Mouse (Mus musculus) ES-Bruce4 (cell line): ENCODE data around the gene Slc35f6. TPM values are rescaled to one million over a fixed set of nuclear protein-coding genes. Genes with fewer than 3 reads are reported as not detected.

Experiments used
- H3K27ac ChIP-seq: 2 replicates; pipeline ENCODE4 v1.5.1; 2012; ENCODE audit warnings: low read length, inconsistent platforms; ENCODE audit not compliant: insufficient read depth
- H3K27me3 ChIP-seq: 2 replicates; pipeline ENCODE4 v1.6.1; 2012; ENCODE audit warnings: mild to moderate bottlenecking, low read length, inconsistent platforms; ENCODE audit not compliant: control insufficient read depth, poor library complexity, insufficient read depth, severe bottlenecking
- H3K36me3 ChIP-seq: 2 replicates; pipeline ENCODE4 v1.6.1; 2012; ENCODE audit warnings: inconsistent platforms, mild to moderate bottlenecking, low read length, moderate library complexity; ENCODE audit not compliant: control insufficient read depth, poor library complexity, insufficient read depth, severe bottlenecking
- H3K4me1 ChIP-seq: one replicate; pipeline ENCODE4 v1.8.1; 2011; ENCODE audit warnings: low read length; ENCODE audit not compliant: control insufficient read depth, insufficient read depth
- H3K4me3 ChIP-seq: 2 replicates; pipeline ENCODE4 v1.5.1; 2011; ENCODE audit warnings: low read depth, mild to moderate bottlenecking, low read length
- H3K9ac ChIP-seq: 2 replicates; pipeline ENCODE4 v1.6.1; 2012; ENCODE audit warnings: low read depth, mild to moderate bottlenecking, inconsistent platforms; ENCODE audit not compliant: poor library complexity, severe bottlenecking
- H3K9me3 ChIP-seq: replicated peaks from 2 replicates; pipeline ENCODE4 v1.6.1; 2012; ENCODE audit warnings: mild to moderate bottlenecking, low read length, inconsistent platforms; ENCODE audit not compliant: control insufficient read depth, poor library complexity, insufficient read depth, severe bottlenecking
- CTCF ChIP-seq: IDR thresholded peaks from one replicate; pipeline ENCODE4 v1.8.1; 2011; ENCODE audit warnings: low read depth, low read length
- EP300 ChIP-seq: IDR thresholded peaks from 2 replicates; pipeline ENCODE4 v1.6.1; 2011; ENCODE audit warnings: low read depth, low read length; ENCODE audit not compliant: insufficient read depth
- POLR2A ChIP-seq: IDR thresholded peaks from one replicate; pipeline ENCODE4 v1.8.1; 2011; ENCODE audit warnings: low read length; ENCODE audit not compliant: insufficient read depth
- polyA plus RNA-seq: library from polyadenylated mRNA; stranded (reverse); fragments of >200 nt; gene quantifications from 2 replicates; pipeline ENCODE4 v1.2.4, GENCODE M21; 2011; ENCODE audit warnings: low read depth; ENCODE audit not compliant: missing spikeins, insufficient read depth, insufficient read length

Gene Slc35f6
- polyA plus RNA-seq, 1 experiment = 17.6 TPM

GRCm38 (mm10) chr5:30622841-30623185 is 24.9 kb upstream of the Slc35f6 start:
- no peaks in the 10 kb centered on the region for H3K36me3 ChIP-seq
- no peak overlapping the region for H3K9ac ChIP-seq
- no peaks in the 10 kb centered on the region; the same call in 1 of the 2 replicates for H3K27me3 ChIP-seq
- no peak overlapping the region for H3K27ac ChIP-seq
- H3K9me3 ChIP-seq = no peaks in the 10 kb centered on the region
- H3K4me1 ChIP-seq = no peaks in the 10 kb centered on the region
- TF ChIP-seq EP300 (no peak), POLR2A (no peak), CTCF (no peak)
- peak overlapping the region; percentile 11; the same call in 1 of the 2 replicates for H3K4me3 ChIP-seq

DNA sequence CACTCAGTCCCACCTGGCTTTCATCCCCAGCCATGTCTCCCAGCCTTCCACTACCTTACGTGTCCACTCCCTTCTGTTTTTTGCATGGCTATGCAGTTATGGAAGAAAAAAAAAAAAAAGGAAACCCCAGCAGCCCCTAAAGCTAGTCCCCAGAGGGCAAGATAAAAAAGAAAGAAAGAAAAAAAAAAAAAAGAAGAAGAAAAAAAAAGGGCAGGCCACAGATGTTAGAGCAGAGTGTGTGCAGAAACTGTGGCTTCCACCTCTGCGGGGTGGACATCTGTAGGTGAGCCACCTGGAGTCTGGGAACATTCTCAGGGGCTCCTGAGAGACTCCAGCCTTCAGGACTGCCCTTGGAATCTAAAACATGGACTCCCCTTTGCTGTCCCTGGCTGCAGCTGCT is 24.4 kb upstream of the Slc35f6 start:
- Histone ChIP-seq H3K9me3 (no peaks in the 10 kb centered on the region), H3K9ac (no peak overlapping the region), H3K36me3 (no peaks in the 10 kb centered on the region), H3K27ac (no peak overlapping the region), H3K4me1 (no peaks in the 10 kb centered on the region), H3K27me3 (no peaks in the 10 kb centered on the region; the same call in 1 of the 2 replicates), H3K4me3 (no peak overlapping the region)
- TF ChIP-seq EP300 (no peak), CTCF (no peak), POLR2A (no peak)

DNA sequence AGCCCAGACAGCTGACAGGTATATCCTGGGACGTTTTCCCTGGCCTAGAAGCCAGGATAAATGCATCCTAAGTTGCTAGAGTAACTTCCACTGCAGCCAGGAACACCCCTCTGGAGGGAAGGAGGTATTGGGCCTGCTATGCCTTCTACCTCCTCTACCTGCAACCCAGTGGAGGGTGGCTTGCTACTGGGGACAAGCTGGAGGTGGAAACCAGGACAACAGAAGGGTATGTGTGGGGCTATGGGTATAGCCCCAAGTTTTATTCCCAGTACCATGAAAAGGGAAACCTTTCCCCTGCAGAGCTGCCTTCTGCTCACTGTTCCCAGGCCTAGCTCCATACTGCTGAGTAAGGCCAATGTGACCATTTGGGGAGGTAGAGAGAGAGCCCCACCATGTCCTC is 23.4 kb upstream of the Slc35f6 start:
- H3K27ac ChIP-seq = no peak overlapping the region
- no peaks in the 10 kb centered on the region for H3K36me3 ChIP-seq
- no peak overlapping the region for H3K4me3 ChIP-seq
- no peaks in the 10 kb centered on the region for H3K4me1 ChIP-seq
- no peak overlapping the region for H3K9ac ChIP-seq
- TF ChIP-seq EP300 (no peak), POLR2A (no peak), CTCF (no peak)
- no peaks in the 10 kb centered on the region for H3K9me3 ChIP-seq
- no peaks in the 10 kb centered on the region; the same call in 1 of the 2 replicates for H3K27me3 ChIP-seq

- H3K27me3 ChIP-seq = no peaks in the 10 kb centered on the region; the same call in 1 of the 2 replicates
- no peak overlapping the region for H3K27ac ChIP-seq
- no peaks in the 10 kb centered on the region for H3K4me1 ChIP-seq
- H3K36me3 ChIP-seq = no peaks in the 10 kb centered on the region
- H3K4me3 ChIP-seq = no peak overlapping the region
- no peaks in the 10 kb centered on the region for H3K9me3 ChIP-seq
- H3K9ac ChIP-seq = no peak overlapping the region
- TF ChIP-seq POLR2A (no peak), EP300 (no peak), CTCF (no peak)
Measured at GRCm38 (mm10) chr5:30624908-30625307, 22.8 kb upstream of the Slc35f6 start.

DNA sequence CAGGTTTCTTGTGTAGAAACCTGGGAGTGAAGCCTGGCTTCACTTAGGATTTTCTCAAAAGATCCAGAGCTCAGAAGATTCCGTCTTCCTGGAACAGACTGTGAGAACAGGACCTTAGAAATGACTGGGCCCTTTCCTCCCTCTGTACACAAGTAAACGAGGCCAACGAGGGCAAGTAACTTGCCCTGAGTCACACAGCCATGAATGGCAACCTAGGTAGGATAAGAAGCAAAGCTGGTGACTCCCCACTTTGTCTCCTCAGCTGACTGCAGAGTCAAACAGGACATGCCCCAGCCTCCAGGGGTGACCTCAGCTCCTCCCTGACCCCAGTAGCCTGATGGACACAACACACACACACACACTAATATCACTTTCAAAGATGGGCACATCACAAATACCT is 22.4 kb upstream of the Slc35f6 start:
- H3K27me3 ChIP-seq = no peaks in the 10 kb centered on the region; the same call in 1 of the 2 replicates
- no peaks in the 10 kb centered on the region for H3K36me3 ChIP-seq
- H3K27ac ChIP-seq = no peak overlapping the region
- H3K4me1 ChIP-seq = no peaks in the 10 kb centered on the region
- no peak overlapping the region for H3K4me3 ChIP-seq
- no peak overlapping the region for H3K9ac ChIP-seq
- TF ChIP-seq CTCF (no peak), POLR2A (no peak), EP300 (no peak)
- no peaks in the 10 kb centered on the region for H3K9me3 ChIP-seq

DNA sequence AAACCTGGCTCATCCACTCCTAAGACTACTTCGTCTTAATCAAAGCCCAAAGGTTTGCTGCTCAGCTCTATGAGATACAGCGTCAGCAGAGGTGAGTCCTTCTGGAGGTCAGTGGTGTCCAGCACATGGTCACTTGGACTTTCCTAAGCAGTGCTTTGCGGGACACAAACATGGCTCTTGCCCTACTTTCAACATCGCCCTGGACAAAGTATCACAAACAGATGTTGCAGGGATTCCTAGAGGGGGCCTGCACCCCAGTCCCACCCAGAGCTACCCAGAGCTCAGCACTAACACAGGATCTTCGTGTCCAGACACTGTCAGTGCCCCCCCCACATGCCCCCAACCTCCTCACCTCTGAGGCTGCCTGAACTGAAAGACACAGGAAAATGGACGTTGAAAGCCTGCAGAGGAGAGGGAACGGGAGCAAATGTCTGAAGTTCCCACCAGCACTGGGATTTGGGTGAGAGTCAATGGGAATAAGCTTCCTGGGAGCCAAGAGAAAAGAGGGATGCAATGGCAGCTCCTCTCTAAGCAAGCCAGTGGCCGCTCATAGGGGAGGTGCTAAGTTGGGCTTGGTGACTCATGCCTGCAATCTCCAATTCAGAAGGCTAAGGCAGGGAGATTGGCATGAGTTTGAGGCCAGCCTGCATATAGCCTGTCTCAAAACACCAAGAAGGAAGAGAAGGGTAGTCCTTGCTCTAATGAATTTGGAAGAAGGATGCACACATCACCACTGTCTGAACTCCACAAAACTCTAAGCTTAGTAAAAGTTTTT is 21.2 kb upstream of the Slc35f6 start:
- H3K4me1 ChIP-seq = no peaks in the 10 kb centered on the region
- H3K9ac ChIP-seq = no peak overlapping the region
- H3K27me3 ChIP-seq = no peaks in the 10 kb centered on the region; the same call in 1 of the 2 replicates
- no peak for TF ChIP-seq CTCF
- no peak for TF ChIP-seq EP300
- no peak for TF ChIP-seq POLR2A
- no peaks in the 10 kb centered on the region for H3K36me3 ChIP-seq
- no peak overlapping the region for H3K27ac ChIP-seq
- no peak overlapping the region for H3K4me3 ChIP-seq
- H3K9me3 ChIP-seq = no peaks in the 10 kb centered on the region
